Mouse (Mus musculus): ENCODE data around the gene Thsd7b. TPM values are rescaled to one million over a fixed set of nuclear protein-coding genes. Genes with fewer than 3 reads are reported as not detected.
"Not testable (repeated sequence)": the region's sequence is repeated elsewhere in the genome, so short reads cannot be mapped to it uniquely, and the experiment has no call there.

The Thsd7b gene
- total and polyA plus RNA-seq, 3 experiments, result 0.08 to 0.23 (median 0.12) TPM

DNA sequence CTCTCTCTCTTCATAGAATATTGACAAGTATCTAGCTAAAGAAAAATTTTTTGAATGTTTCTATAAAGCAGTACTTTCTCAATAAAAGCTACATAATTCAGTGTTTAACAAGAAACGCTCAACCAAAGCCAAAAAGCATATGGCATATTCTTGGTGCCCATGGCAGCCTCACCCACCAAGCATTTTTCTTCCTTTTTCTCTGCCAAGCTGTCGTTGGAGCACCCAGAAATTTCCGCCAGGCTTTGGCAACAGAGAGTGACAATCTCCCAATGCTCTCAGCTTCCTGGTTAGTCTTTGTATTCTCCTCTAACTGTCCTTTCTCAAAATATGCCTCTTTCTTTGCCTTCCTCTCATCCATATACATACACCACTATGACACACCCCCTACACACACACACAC lies 857.8 kb downstream of the Thsd7b start:
- H3K36me3 ChIP-seq (ENCODE audit: control insufficient read depth, insufficient read depth, low read length), result no peaks in the 10 kb centered on the region
- no peaks in the 10 kb centered on the region for H3K27me3 ChIP-seq (ENCODE audit: control insufficient read depth, insufficient read depth, low read length)
- intact Hi-C loops (cut with DNase I), result no loop called here
- no peak for DNase-seq
- no peak overlapping the region for H3K9ac ChIP-seq (ENCODE audit: low read depth, low read length)
- no peak overlapping the region for H3K27ac ChIP-seq
- H3K79me2 ChIP-seq (replicated peaks; ENCODE audit: control insufficient read depth, insufficient read depth, low read length), result no peaks in the 10 kb centered on the region
- TF ChIP-seq CTCF (IDR thresholded peaks at IDR 0.05), result no peak
- TF ChIP-seq EP300 (IDR thresholded peaks at IDR 0.05; ENCODE audit: insufficient read depth, low read depth, low read length), result no peak
- no peak for TF ChIP-seq POLR2A (IDR thresholded peaks at IDR 0.05; ENCODE audit: insufficient read depth, low read depth, low read length)
- H3K4me1 ChIP-seq (ENCODE audit: control insufficient read depth, insufficient read depth, low read length), result no peaks in the 10 kb centered on the region
- 65% methylated on average over 3 of the region's 3 CpGs for WGBS
- no peak overlapping the region for H3K4me3 ChIP-seq

- DNase-seq, result no peak
- Histone ChIP-seq H3K4me3 (no peak overlapping the region), H3K27me3 (ENCODE audit: control insufficient read depth, insufficient read depth, low read length) (no peaks in the 10 kb centered on the region), H3K27ac (no peak overlapping the region), H3K4me1 (ENCODE audit: control insufficient read depth, insufficient read depth, low read length) (no peaks in the 10 kb centered on the region), H3K79me2 (replicated peaks; ENCODE audit: control insufficient read depth, insufficient read depth, low read length) (no peaks in the 10 kb centered on the region), H3K9ac (ENCODE audit: low read depth, low read length) (no peak overlapping the region), H3K36me3 (ENCODE audit: control insufficient read depth, insufficient read depth, low read length) (no peaks in the 10 kb centered on the region)
- no peak for TF ChIP-seq EP300 (IDR thresholded peaks at IDR 0.05; ENCODE audit: insufficient read depth, low read depth, low read length)
- intact Hi-C loops (cut with DNase I), result loop anchor here (5.0 to 10.0 kb wide), 2 partner anchors 186 to 209 kb away; no protein-coding TSS in a partner anchor
These were observed 893.1 kb downstream of the Thsd7b start for GRCm38 (mm10) chr1:130166187-130166586.

DNA sequence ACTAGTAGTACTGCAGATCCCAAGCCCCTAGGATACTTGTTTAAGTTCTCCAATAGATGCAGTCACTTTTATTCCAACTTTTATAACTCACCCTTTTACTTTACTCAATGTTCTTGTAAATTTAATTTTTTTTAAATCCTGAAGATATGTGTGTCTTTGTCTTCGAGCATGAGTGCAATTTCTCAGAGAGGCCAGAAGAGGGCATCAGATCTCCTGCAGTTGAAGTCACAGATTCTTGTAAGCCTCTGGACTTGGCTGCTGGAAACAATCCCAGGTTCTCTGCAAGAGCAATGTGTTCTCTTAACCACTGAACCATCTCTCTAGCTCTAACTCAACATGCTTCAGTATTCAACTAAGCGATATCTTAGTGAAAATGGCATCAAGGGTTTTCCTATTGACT lies 894.2 kb downstream of the Thsd7b start:
- 59% methylated on average over 2 of the region's 2 CpGs for WGBS
- TF ChIP-seq EP300 (IDR thresholded peaks at IDR 0.05; ENCODE audit: insufficient read depth, low read depth, low read length) (no peak), CTCF (IDR thresholded peaks at IDR 0.05) (peak; percentile 66), POLR2A (IDR thresholded peaks at IDR 0.05; ENCODE audit: insufficient read depth, low read depth, low read length) (no peak)
- no peak overlapping the region for H3K9ac ChIP-seq (ENCODE audit: low read depth, low read length)
- H3K27ac ChIP-seq, result no peak overlapping the region
- no peaks in the 10 kb centered on the region for H3K36me3 ChIP-seq (ENCODE audit: control insufficient read depth, insufficient read depth, low read length)
- no peaks in the 10 kb centered on the region for H3K4me1 ChIP-seq (ENCODE audit: control insufficient read depth, insufficient read depth, low read length)
- no peak for DNase-seq
- intact Hi-C loops (cut with DNase I), result loop anchor here (5.0 to 10.0 kb wide), 2 partner anchors 185 to 208 kb away; no protein-coding TSS in a partner anchor
- H3K4me3 ChIP-seq, result no peak overlapping the region
- H3K79me2 ChIP-seq (replicated peaks; ENCODE audit: control insufficient read depth, insufficient read depth, low read length), result no peaks in the 10 kb centered on the region
- no peaks in the 10 kb centered on the region for H3K27me3 ChIP-seq (ENCODE audit: control insufficient read depth, insufficient read depth, low read length)

DNA sequence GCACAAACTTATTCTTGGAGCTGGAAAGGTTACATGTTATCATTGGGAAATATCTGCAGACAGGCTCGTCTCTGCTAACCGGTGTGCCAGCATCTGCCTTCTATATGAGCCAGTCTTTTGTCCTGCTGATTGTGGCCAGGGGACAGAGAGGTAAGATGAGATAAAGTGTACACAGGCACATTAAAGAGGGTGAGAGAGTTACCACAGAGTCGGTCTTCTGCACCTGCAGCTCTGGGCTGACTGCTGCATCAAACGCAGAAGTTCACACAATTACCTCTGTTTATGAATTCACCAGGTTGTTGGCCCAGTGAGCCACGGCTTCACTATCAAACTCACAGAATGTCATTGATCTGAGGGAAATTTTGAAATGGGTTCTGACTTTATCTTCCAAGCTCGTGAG lies 896.8 kb downstream of the Thsd7b start:
- no peak for DNase-seq
- no peak overlapping the region for H3K27ac ChIP-seq
- WGBS, result 67% methylated on average over 6 of the region's 6 CpGs
- no peaks in the 10 kb centered on the region for H3K4me1 ChIP-seq (ENCODE audit: control insufficient read depth, insufficient read depth, low read length)
- no peaks in the 10 kb centered on the region for H3K79me2 ChIP-seq (replicated peaks; ENCODE audit: control insufficient read depth, insufficient read depth, low read length)
- no peak overlapping the region for H3K4me3 ChIP-seq
- TF ChIP-seq EP300 (IDR thresholded peaks at IDR 0.05; ENCODE audit: insufficient read depth, low read depth, low read length), result no peak
- no peak for TF ChIP-seq POLR2A (IDR thresholded peaks at IDR 0.05; ENCODE audit: insufficient read depth, low read depth, low read length)
- no peak for TF ChIP-seq CTCF (IDR thresholded peaks at IDR 0.05)
- no peaks in the 10 kb centered on the region for H3K36me3 ChIP-seq (ENCODE audit: control insufficient read depth, insufficient read depth, low read length)
- intact Hi-C loops (cut with DNase I), result loop anchor here (5.0 to 10.0 kb wide), 2 partner anchors 182 to 205 kb away; no protein-coding TSS in a partner anchor
- H3K27me3 ChIP-seq (ENCODE audit: control insufficient read depth, insufficient read depth, low read length), result no peaks in the 10 kb centered on the region
- H3K9ac ChIP-seq (ENCODE audit: low read depth, low read length), result no peak overlapping the region

- intact Hi-C loops (cut with DNase I), result no loop called here
These were observed 897.2 kb downstream of the Thsd7b start for GRCm38 (mm10) chr1:130170290-130170689.

GRCm38 (mm10) chr1:130186836-130187235 lies 913.7 kb downstream of the Thsd7b start:
- H3K27ac ChIP-seq; intact Hi-C loops (cut with DNase I): not testable (repeated sequence)
- WGBS, result 62% methylated on average over 7 of the region's 7 CpGs

More at GRCm38 (mm10) chr1:130170290-130170689, 897.2 kb downstream of the Thsd7b start:
- Histone ChIP-seq H3K79me2 (replicated peaks; ENCODE audit: control insufficient read depth, insufficient read depth, low read length) (no peaks in the 10 kb centered on the region), H3K4me3 (no peak overlapping the region), H3K4me1 (ENCODE audit: control insufficient read depth, insufficient read depth, low read length) (no peaks in the 10 kb centered on the region), H3K27ac (no peak overlapping the region), H3K27me3 (ENCODE audit: control insufficient read depth, insufficient read depth, low read length) (no peaks in the 10 kb centered on the region), H3K36me3 (ENCODE audit: control insufficient read depth, insufficient read depth, low read length) (no peaks in the 10 kb centered on the region), H3K9ac (ENCODE audit: low read depth, low read length) (no peak overlapping the region)
- no peak for TF ChIP-seq POLR2A (IDR thresholded peaks at IDR 0.05; ENCODE audit: insufficient read depth, low read depth, low read length)
- TF ChIP-seq EP300 (IDR thresholded peaks at IDR 0.05; ENCODE audit: insufficient read depth, low read depth, low read length), result no peak
- no peak for TF ChIP-seq CTCF (IDR thresholded peaks at IDR 0.05)
- 74% methylated on average over 1 of the region's 1 CpGs for WGBS
- no peak for DNase-seq

More at GRCm38 (mm10) chr1:130186836-130187235, 913.7 kb downstream of the Thsd7b start:
- DNase-seq; H3K4me3 ChIP-seq; H3K27me3 ChIP-seq (ENCODE audit: control insufficient read depth, insufficient read depth, low read length); H3K36me3 ChIP-seq (ENCODE audit: control insufficient read depth, insufficient read depth, low read length); H3K4me1 ChIP-seq (ENCODE audit: control insufficient read depth, insufficient read depth, low read length); H3K9ac ChIP-seq (ENCODE audit: low read depth, low read length); H3K79me2 ChIP-seq (replicated peaks; ENCODE audit: control insufficient read depth, insufficient read depth, low read length): not testable (repeated sequence)
